Mouse (Mus musculus) embryo, embryonic 10.5 days (tissue): ENCODE measurements around the gene Grid1.

Experiments
- DNase-seq: peaks from one replicate; pipeline ENCODE4 v3.0.0-alpha.2; 2015; ENCODE audit warnings: low spot score

Grid1 gene

GRCm38 (mm10) chr14:34837145-34837544 is 17.2 kb downstream of the Grid1 start:
- DNase-seq = no peak

DNA sequence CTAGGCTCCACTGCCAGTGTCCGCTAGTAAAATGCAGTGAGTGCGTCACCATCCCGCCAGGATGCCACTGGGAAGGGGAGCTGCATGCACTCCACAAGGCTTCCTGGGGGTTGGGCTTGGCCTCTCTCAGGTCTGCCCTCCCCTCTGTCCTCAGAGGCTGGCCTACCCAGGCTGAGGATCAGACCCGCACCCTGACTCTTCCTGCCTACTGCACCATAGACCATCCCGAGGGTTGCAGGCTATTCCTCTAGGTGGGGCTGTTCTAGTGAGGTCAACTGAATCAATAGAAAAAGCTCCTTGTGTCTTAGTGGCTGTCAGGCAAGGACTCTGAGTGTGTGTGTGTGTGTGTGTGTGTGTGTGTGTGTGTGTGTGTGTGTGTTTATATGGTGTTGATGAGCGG is 19.1 kb downstream of the Grid1 start:
- DNase-seq = no peak

DNA sequence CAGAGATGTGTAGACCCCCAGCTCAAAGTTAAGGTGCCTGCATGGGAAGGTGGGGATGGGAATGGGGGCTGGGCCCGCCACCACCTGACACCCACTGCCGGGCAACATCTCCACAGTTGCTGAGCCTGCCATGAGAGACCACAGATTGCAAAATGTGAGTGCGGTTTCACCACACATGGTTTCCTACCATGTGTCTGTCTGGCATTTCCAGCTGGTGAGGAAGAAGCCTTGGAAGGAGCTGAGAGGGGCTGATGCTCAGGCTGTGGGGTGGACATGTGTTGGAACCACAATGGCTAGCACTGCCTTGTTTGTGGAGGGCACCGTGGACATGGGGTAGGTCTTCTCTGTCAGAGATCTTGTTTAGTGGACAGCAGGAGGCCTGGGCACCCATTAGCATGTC is 20.0 kb downstream of the Grid1 start:
- DNase-seq = no peak

- DNase-seq = no peak
Observed at GRCm38 (mm10) chr14:34843579-34843978, 23.7 kb downstream of the Grid1 start.

- no peak for DNase-seq
Observed at GRCm38 (mm10) chr14:34844166-34844565, 24.3 kb downstream of the Grid1 start.

GRCm38 (mm10) chr14:34846799-34847198 is 26.9 kb downstream of the Grid1 start:
- DNase-seq = no peak

DNA sequence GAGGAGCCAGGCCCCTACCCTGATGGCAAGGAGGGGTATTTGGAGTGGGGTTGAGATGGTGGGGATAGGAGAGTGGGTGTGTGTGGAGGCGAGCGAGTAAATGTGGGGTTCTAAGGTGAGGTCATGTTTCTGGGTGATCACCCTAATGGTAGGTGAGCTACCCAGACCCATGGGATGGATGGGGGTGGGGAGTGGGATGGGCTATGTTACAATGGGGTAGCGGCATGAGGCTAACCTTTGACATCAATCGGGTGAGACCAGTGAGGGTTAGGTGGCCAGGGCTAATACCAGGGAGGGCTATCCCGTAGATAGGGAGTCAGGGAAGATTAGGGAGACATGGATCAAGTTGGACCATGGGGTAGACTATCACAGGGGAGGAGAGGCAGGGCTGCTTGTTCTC is 27.7 kb downstream of the Grid1 start:
- DNase-seq = no peak

DNA sequence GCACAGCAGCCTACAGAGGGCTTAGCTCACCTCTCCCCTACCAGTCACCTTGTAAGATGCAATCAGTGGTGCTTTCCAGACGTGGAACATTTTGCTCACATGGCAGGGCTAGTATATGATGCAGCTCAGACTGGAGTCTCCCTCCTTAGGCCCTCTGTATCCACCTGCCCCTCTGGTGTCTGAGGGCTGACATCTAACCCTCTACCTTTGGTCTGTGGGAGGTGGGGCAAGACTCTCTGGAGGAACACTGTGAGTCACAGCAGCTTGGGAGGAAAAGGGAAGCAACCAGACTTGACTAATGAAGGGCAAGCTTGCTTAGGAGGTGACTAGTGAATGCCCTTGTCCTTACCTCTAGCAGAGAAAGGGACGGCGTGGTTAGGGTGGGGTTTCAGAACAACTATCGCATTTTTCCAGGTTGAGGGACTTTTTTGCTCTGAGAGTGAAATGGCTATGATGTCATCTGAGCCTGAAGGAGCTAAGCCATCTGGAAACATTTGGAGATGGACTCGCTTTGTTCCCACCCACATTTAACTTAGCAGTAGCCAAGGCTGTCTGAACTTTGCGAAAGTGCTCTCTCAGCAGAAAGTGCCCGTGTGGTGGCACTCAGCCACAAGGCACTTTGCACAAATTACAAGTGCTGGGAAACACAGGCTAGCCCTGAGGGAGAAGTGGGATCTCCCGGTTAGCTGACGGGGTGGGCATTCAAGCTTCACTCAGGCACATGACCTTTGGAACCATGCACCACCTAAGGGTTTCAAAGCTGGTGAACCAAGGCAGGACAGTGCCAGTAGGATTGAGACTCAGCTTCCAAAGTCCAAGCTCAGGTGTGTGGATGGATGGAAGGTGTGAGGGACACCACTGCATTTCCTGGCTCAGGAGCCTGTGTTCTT is 41.2 kb downstream of the Grid1 start:
- DNase-seq = no peak

GRCm38 (mm10) chr14:34867266-34867665 is 47.4 kb downstream of the Grid1 start:
- DNase-seq = peak; percentile 77

GRCm38 (mm10) chr14:34868513-34869260 is 48.8 kb downstream of the Grid1 start:
- DNase-seq = no peak

GRCm38 (mm10) chr14:34879996-34880395 is 60.1 kb downstream of the Grid1 start:
- no peak for DNase-seq

GRCm38 (mm10) chr14:34880431-34881421 is 60.8 kb downstream of the Grid1 start:
- no peak for DNase-seq

GRCm38 (mm10) chr14:34884194-34884593 is 64.3 kb downstream of the Grid1 start:
- DNase-seq = no peak

GRCm38 (mm10) chr14:34884611-34885010 is 64.7 kb downstream of the Grid1 start:
- no peak for DNase-seq

- peak; percentile 22 for DNase-seq
Observed at GRCm38 (mm10) chr14:34891769-34892532, 72.0 kb downstream of the Grid1 start.

GRCm38 (mm10) chr14:34896253-34896982 is 76.5 kb downstream of the Grid1 start:
- peak; percentile 68 for DNase-seq

DNA sequence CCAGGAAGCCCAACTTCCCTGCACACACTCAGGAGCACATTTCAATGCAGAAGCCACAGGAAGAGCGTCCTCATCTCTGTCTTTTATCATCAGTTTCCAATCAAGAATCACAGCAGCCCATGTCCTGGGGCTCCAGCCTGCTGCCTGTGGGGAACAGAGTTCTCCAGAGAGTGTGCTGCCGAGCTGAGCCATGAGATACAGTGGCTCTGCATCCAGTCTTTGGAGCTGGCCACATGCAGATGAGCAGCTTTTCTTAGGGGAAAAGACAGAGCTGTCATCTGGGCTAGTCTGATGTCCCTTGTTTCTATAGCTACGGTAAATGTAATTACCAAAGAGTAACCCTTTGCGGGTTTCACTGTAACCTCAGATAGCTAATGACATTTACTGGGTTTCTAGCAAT is 83.9 kb downstream of the Grid1 start:
- DNase-seq = no peak

GRCm38 (mm10) chr14:34905697-34906096 is 85.8 kb downstream of the Grid1 start:
- no peak for DNase-seq

DNA sequence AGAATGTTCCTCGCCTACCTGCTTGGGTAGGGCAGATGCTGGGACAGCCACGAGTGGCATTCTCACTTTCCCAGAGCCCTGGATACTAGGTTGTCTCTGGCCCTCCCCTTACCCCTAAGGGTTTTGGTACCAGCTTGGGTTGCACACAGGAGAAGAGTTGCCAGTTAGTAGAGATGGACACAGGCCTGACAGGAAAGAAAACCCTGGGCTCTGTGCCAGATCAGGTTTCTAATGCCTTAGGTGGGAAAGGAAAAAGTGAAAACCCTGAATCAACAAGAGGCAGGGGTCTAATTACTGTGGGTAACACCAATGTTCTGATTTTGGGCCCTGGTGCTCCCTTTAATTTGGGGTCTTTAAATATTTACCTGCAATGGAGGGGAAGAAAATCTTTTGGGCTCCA is 88.5 kb downstream of the Grid1 start:
- no peak for DNase-seq

GRCm38 (mm10) chr14:34908804-34909203 is 88.9 kb downstream of the Grid1 start:
- no peak for DNase-seq

- DNase-seq = no peak
Observed at GRCm38 (mm10) chr14:34916315-34916714, 96.4 kb downstream of the Grid1 start.
